Mouse (Mus musculus) liver, embryonic 16.5 days (tissue): Measurements from ENCODE around the gene Filip1l. TPM values are rescaled to one million over a fixed set of nuclear protein-coding genes. Genes with fewer than 3 reads are reported as not detected.

ENCODE experiments used
- ATAC-seq: fragments of 200-750 bp; cut with Nextera tagmentation; 2 replicates; pipeline ENCODE4 v1.8.0; 2017; ENCODE audit warnings: low read depth, mild to moderate bottlenecking, moderate number of reproducible peaks, moderate library complexity
- H3K27ac ChIP-seq: fragments of 300-500 bp; sonication (generic); 2 replicates; pipeline ENCODE4 v1.5.1; 2014; ENCODE audit warnings: mild to moderate bottlenecking, low read length
- H3K27me3 ChIP-seq: fragments of 300-500 bp; sonication (generic); 2 replicates; pipeline ENCODE4 v1.6.1; 2014; ENCODE audit warnings: low read depth, low read length, mixed read lengths; ENCODE audit not compliant: control insufficient read depth, insufficient read depth
- H3K36me3 ChIP-seq: fragments of 300-500 bp; sonication (generic); 2 replicates; pipeline ENCODE4 v1.6.1; 2014; ENCODE audit warnings: mild to moderate bottlenecking; ENCODE audit not compliant: control insufficient read depth, insufficient read depth
- H3K4me1 ChIP-seq: fragments of 300-500 bp; sonication (generic); 2 replicates; pipeline ENCODE4 v1.6.1; 2014; ENCODE audit warnings: low read depth, low read length, mixed read lengths; ENCODE audit not compliant: control insufficient read depth
- H3K4me2 ChIP-seq: fragments of 300-500 bp; sonication (generic); 2 replicates; pipeline ENCODE4 v1.6.1; 2014; ENCODE audit warnings: low read depth, low read length, mixed read lengths
- H3K4me3 ChIP-seq: fragments of 300-500 bp; sonication (generic); 2 replicates; pipeline ENCODE4 v1.5.1; 2014; ENCODE audit warnings: low read depth, mild to moderate bottlenecking, low read length
- H3K9ac ChIP-seq: fragments of 300-500 bp; sonication (generic); 2 replicates; pipeline ENCODE4 v1.6.1; 2014; ENCODE audit warnings: low read depth, low read length
- H3K9me3 ChIP-seq: fragments of 300-500 bp; sonication (generic); replicated peaks from 2 replicates; pipeline ENCODE4 v1.6.1; 2016; ENCODE audit warnings: low read length; ENCODE audit not compliant: control insufficient read depth
- WGBS: fragments of 180-500 bp; shearing (Covaris S2); extraction: QIAGEN DNeasy Blood & Tissue Kit; methylation state at CpG from one replicate; pipeline ENCODE4 v1.1.7; 2014; ENCODE audit not compliant: insufficient replicate concordance; 5-methylcytosine and 5-hydroxymethylcytosine counted together
- polyA plus RNA-seq: library from polyadenylated mRNA; unstranded; fragments of >200 nt; fragmentation: Nextera tagmentation; extraction: Ambion mirVana; gene quantifications from 2 replicates; pipeline ENCODE4 v1.2.1, GENCODE M21; 2015

Gene Filip1l
- polyA plus RNA-seq, 1 experiment from 2014 or later, result 5.0 TPM

DNA sequence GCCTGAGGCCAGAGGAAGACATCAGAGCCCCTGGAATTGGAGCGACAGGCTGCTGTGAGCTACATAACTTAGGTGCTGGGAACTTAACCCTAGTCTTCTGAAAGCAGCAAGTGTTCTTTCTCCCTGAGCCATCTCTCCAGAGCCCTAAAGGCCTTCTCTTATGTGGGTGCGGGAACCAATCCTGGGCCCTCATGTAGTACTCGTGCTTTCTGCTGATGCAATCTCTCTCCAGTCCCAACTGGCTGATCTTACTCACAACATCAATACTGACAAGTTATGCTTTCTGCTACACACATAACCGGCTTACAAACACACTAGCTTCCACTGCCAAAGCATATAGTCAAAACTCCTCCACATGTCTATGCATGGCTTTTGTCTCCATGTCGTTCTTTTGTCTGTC lies 133.4 kb downstream of the Filip1l start:
- Histone ChIP-seq H3K9me3 (no peaks in the 10 kb centered on the region), H3K4me2 (no peak overlapping the region), H3K36me3 (no peaks in the 10 kb centered on the region), H3K27me3 (no peaks in the 10 kb centered on the region), H3K9ac (no peak overlapping the region), H3K27ac (no peak overlapping the region), H3K4me3 (no peak overlapping the region), H3K4me1 (no peaks in the 10 kb centered on the region)
- WGBS, result 69% methylated on average over 5 of the region's 5 CpGs
- no peak for ATAC-seq

DNA sequence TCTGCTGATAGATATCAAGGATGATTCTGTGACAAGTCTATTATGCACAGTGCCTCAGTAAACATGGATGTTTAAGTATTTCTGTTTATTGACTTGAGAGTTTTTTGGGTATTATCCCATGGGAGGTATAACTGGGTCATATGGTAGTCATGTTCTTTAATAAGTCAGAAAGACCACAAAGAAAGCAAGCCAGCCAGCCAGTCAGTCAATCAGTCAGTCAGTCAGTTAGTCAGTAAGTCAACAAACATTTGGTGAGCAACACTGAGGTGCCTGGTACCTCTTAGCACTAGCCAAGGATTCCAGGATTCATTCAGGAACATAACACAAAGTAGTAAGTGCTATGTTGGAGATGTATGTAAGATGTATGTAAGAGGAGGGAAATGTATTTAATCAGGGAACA lies 135.8 kb downstream of the Filip1l start:
- no peaks in the 10 kb centered on the region for H3K4me1 ChIP-seq
- ATAC-seq, result no peak
- no peaks in the 10 kb centered on the region for H3K36me3 ChIP-seq
- H3K9me3 ChIP-seq, result no peaks in the 10 kb centered on the region
- H3K9ac ChIP-seq, result no peak overlapping the region
- H3K4me3 ChIP-seq, result no peak overlapping the region
- no peaks in the 10 kb centered on the region for H3K27me3 ChIP-seq
- no peak overlapping the region for H3K27ac ChIP-seq
- H3K4me2 ChIP-seq, result no peak overlapping the region

DNA sequence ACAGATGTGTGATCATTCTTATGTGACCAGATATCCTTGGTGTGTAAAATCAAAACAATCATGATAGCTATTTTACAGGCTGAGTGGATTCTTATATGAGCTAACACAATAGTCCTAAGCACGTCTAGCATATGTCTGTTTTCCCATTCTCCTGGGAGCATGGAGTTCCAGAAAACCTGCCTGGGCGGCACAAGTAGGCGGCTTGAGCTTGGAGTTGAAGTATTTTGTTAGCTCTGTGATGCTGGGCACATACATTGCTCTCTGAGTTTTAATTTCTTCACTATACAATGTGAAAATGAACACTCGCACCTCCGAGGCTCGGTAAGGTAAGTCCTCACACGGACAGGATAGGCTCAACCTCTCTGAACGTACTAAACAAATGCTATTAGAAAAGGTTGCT lies 137.8 kb downstream of the Filip1l start:
- H3K4me2 ChIP-seq, result no peak overlapping the region
- H3K36me3 ChIP-seq, result no peaks in the 10 kb centered on the region
- no peak overlapping the region for H3K4me3 ChIP-seq
- H3K4me1 ChIP-seq, result no peaks in the 10 kb centered on the region
- no peak for ATAC-seq
- H3K27ac ChIP-seq, result no peak overlapping the region
- no peak overlapping the region for H3K9ac ChIP-seq
- WGBS, result 73% methylated on average over 8 of the region's 8 CpGs
- no peaks in the 10 kb centered on the region for H3K9me3 ChIP-seq
- H3K27me3 ChIP-seq, result no peaks in the 10 kb centered on the region

GRCm38 (mm10) chr16:57491853-57492252 lies 139.0 kb downstream of the Filip1l start:
- Histone ChIP-seq H3K9ac (no peak overlapping the region), H3K4me1 (no peaks in the 10 kb centered on the region), H3K9me3 (no peaks in the 10 kb centered on the region), H3K27me3 (no peaks in the 10 kb centered on the region), H3K36me3 (no peaks in the 10 kb centered on the region), H3K4me2 (no peak overlapping the region), H3K27ac (no peak overlapping the region), H3K4me3 (no peak overlapping the region)
- 73% methylated on average over 4 of the region's 4 CpGs for WGBS
- ATAC-seq, result no peak

DNA sequence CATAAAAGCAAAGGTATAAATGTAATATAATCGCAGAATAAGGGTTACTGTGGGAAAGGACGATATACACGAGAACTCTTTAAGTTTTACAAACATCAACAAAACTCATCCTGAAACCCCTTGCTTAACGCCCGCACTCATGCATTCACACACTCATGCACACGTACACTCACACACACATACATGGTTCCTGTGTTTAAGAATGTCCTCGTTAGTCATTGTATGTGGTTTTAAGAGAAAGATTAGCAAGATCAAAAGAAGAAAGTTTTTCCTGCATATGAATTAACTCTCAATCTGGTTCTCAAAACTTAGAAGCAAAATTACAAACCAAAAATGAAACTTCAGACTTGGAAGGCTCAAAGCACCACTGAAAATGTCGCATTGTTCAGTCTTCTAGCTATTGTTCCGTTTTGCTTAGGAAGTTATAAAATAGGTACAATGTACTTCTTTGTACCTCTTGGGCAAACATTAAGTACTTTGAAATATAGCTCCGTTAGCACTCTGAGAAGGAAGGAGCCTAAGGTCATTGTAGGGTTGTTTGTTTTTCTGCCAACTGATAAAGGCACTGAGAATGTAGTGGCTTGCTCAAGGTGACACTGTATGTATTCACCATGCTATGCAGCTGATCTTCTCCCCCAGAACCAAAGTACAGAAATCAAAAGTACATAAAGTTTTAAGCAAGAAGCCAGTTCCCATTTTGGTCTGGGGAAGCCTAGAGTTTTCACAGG lies 142.7 kb downstream of the Filip1l start:
- 64% methylated on average over 10 of the region's 10 CpGs for WGBS
- Histone ChIP-seq H3K27ac (no peak overlapping the region), H3K4me3 (no peak overlapping the region), H3K36me3 (no peaks in the 10 kb centered on the region), H3K4me1 (no peaks in the 10 kb centered on the region), H3K27me3 (no peaks in the 10 kb centered on the region), H3K4me2 (no peak overlapping the region), H3K9ac (no peak overlapping the region), H3K9me3 (no peaks in the 10 kb centered on the region)
- no peak for ATAC-seq

- Histone ChIP-seq H3K9me3 (no peaks in the 10 kb centered on the region), H3K27me3 (no peaks in the 10 kb centered on the region), H3K4me3 (no peak overlapping the region), H3K4me1 (no peaks in the 10 kb centered on the region), H3K9ac (no peak overlapping the region), H3K36me3 (no peaks in the 10 kb centered on the region), H3K4me2 (no peak overlapping the region), H3K27ac (no peak overlapping the region)
- 75% methylated on average over 10 of the region's 10 CpGs for WGBS
- no peak for ATAC-seq
These were observed 143.7 kb downstream of the Filip1l start for GRCm38 (mm10) chr16:57496437-57497173.

GRCm38 (mm10) chr16:57500851-57501250 lies 148.0 kb downstream of the Filip1l start:
- H3K9ac ChIP-seq, result no peak overlapping the region
- H3K4me1 ChIP-seq, result no peaks in the 10 kb centered on the region
- H3K36me3 ChIP-seq, result no peaks in the 10 kb centered on the region
- no peaks in the 10 kb centered on the region for H3K27me3 ChIP-seq
- H3K9me3 ChIP-seq, result no peaks in the 10 kb centered on the region
- H3K4me3 ChIP-seq, result no peak overlapping the region
- ATAC-seq, result no peak
- H3K27ac ChIP-seq, result no peak overlapping the region
- H3K4me2 ChIP-seq, result no peak overlapping the region
- WGBS, result 41% methylated on average over 3 of the region's 3 CpGs

- 58% methylated on average over 2 of the region's 2 CpGs for WGBS
- H3K4me1 ChIP-seq, result no peaks in the 10 kb centered on the region
- H3K27ac ChIP-seq, result no peak overlapping the region
- no peak overlapping the region for H3K9ac ChIP-seq
- peak; percentile 50; the same call in 1 of the 2 replicates for ATAC-seq
- no peaks in the 10 kb centered on the region for H3K27me3 ChIP-seq
- no peaks in the 10 kb centered on the region for H3K36me3 ChIP-seq
- no peaks in the 10 kb centered on the region for H3K9me3 ChIP-seq
- no peak overlapping the region for H3K4me3 ChIP-seq
- no peak overlapping the region for H3K4me2 ChIP-seq
These were observed 149.3 kb downstream of the Filip1l start for GRCm38 (mm10) chr16:57502230-57502629.

DNA sequence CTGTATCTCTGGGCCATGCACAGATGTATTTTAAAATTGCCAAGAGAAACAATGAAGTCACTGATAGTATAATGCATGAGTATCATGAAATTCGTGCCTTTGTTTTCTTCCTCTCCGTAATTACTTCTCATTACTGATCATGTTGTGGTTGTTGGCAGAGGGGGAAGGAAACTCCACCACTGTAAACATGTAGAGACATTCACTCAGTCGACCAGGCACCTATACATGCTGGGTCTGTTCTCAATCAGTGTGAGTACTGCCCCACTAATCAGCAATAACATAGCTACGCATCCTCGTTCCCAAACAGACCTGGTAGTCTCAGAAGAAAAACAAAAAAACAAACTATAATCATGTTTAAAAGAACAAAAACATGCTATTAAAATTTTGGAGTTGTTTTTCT lies 149.9 kb downstream of the Filip1l start:
- 50% methylated on average over 5 of the region's 5 CpGs for WGBS
- Histone ChIP-seq H3K9ac (no peak overlapping the region), H3K4me1 (no peaks in the 10 kb centered on the region), H3K4me2 (no peak overlapping the region), H3K36me3 (no peaks in the 10 kb centered on the region), H3K4me3 (no peak overlapping the region), H3K27ac (no peak overlapping the region), H3K9me3 (no peaks in the 10 kb centered on the region), H3K27me3 (no peaks in the 10 kb centered on the region)
- no peak for ATAC-seq
